Mouse (Mus musculus): ENCODE measurements at regions not wholly inside any gene's neighbourhood (a gene's known extent, or its start where the extent isn't known, plus 50 kb on each side); places are given as distances from the start of the nearest gene placed in this dataset.

DNA sequence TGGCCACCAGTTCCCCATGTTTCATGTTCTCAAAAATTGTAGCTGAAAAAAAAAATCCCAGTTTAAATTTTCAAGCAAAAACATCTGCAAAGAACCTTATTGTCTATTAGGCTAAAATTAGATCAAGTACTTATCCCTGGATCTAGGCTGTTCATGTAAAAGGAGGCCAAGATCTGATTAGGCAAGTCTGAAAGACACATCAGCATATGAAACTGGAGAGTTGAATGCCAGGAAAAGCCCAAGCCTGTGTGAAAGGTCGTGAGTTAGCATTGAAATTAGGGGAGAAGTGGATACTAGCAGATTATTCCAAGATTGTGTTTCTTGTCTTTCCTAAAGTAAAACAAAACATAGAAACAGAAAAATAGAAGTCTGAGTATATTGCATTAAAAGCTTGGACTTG, 791.7 kb upstream of the Zeb2 start:
- Histone ChIP-seq H3K4me3 (ENCODE audit: low read depth, low read length) (no peak overlapping the region), H3K9ac (ENCODE audit: low read length) (no peak overlapping the region), H3K27me3 (ENCODE audit: control insufficient read depth, insufficient read depth, low read length) (no peaks in the 10 kb centered on the region), H3K4me1 (ENCODE audit: control insufficient read depth, insufficient read depth, low read length) (no peaks in the 10 kb centered on the region), H3K36me3 (ENCODE audit: control insufficient read depth, insufficient read depth, low read length) (no peaks in the 10 kb centered on the region), H3K4me2 (no peak overlapping the region), H3K9me3 (ENCODE audit: control insufficient read depth, low read length) (no peaks in the 10 kb centered on the region), H3K27ac (ENCODE audit: low read depth, low read length) (no peak overlapping the region)
- DNase-seq (ENCODE audit: low spot score, missing footprints) (no peak), ATAC-seq (ENCODE audit: low FRiP score) (no peak)
- WGBS = 39% methylated on average over 1 of the region's 1 CpGs

GRCm38 (mm10) chr2:45904623-45905235, 787.5 kb upstream of the Zeb2 start:
- Histone ChIP-seq H3K27ac (ENCODE audit: low read depth, low read length) (no peak overlapping the region), H3K4me1 (ENCODE audit: control insufficient read depth, insufficient read depth, low read length) (no peaks in the 10 kb centered on the region), H3K9ac (ENCODE audit: low read length) (no peak overlapping the region), H3K36me3 (ENCODE audit: control insufficient read depth, insufficient read depth, low read length) (no peaks in the 10 kb centered on the region), H3K9me3 (ENCODE audit: control insufficient read depth, low read length) (no peaks in the 10 kb centered on the region), H3K4me2 (no peak overlapping the region), H3K4me3 (ENCODE audit: low read depth, low read length) (no peak overlapping the region), H3K27me3 (ENCODE audit: control insufficient read depth, insufficient read depth, low read length) (no peaks in the 10 kb centered on the region)
- WGBS = 87% methylated on average over 2 of the region's 2 CpGs
- ATAC-seq (ENCODE audit: low FRiP score) (no peak), DNase-seq (ENCODE audit: low spot score, missing footprints) (no peak)

- H3K4me1 ChIP-seq (ENCODE audit: control insufficient read depth, insufficient read depth, low read length) = no peaks in the 10 kb centered on the region
- DNase-seq (ENCODE audit: low spot score, missing footprints) (no peak), ATAC-seq (ENCODE audit: low FRiP score) (no peak)
- no peak overlapping the region for H3K27ac ChIP-seq (ENCODE audit: low read depth, low read length)
- 94% methylated on average over 4 of the region's 4 CpGs for WGBS
- H3K4me2 ChIP-seq = no peak overlapping the region
- no peak overlapping the region for H3K4me3 ChIP-seq (ENCODE audit: low read depth, low read length)
- no peaks in the 10 kb centered on the region for H3K9me3 ChIP-seq (ENCODE audit: control insufficient read depth, low read length)
- H3K27me3 ChIP-seq (ENCODE audit: control insufficient read depth, insufficient read depth, low read length) = no peaks in the 10 kb centered on the region
- no peaks in the 10 kb centered on the region for H3K36me3 ChIP-seq (ENCODE audit: control insufficient read depth, insufficient read depth, low read length)
- H3K9ac ChIP-seq (ENCODE audit: low read length) = no peak overlapping the region
These were observed 786.9 kb upstream of the Zeb2 start for GRCm38 (mm10) chr2:45904090-45904489.

DNA sequence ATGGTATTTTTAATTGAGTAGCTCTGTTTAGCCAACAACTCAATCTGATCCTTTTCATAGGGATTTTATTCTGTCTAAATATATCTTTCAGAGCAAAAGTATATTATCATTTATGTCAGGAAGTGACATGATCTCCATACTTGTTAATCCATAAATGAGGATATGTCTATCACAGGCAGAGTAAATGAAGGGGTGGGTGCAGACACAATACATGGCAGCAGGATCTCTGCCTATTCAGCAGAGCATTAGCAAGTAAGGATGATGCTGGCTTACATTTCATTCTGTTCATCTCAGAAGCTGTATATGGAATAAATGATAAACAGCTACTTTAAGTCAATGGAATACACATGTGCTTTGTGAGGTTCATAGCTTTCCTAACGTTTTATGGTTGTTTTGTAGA, 786.2 kb upstream of the Zeb2 start:
- Histone ChIP-seq H3K4me2 (no peak overlapping the region), H3K9me3 (ENCODE audit: control insufficient read depth, low read length) (no peaks in the 10 kb centered on the region), H3K36me3 (ENCODE audit: control insufficient read depth, insufficient read depth, low read length) (no peaks in the 10 kb centered on the region), H3K27ac (ENCODE audit: low read depth, low read length) (no peak overlapping the region), H3K4me3 (ENCODE audit: low read depth, low read length) (no peak overlapping the region), H3K4me1 (ENCODE audit: control insufficient read depth, insufficient read depth, low read length) (no peaks in the 10 kb centered on the region), H3K27me3 (ENCODE audit: control insufficient read depth, insufficient read depth, low read length) (no peaks in the 10 kb centered on the region), H3K9ac (ENCODE audit: low read length) (no peak overlapping the region)
- ATAC-seq (ENCODE audit: low FRiP score) = no peak
- WGBS = 85% methylated on average over 1 of the region's 1 CpGs
- no peak for DNase-seq (ENCODE audit: low spot score, missing footprints)

DNA sequence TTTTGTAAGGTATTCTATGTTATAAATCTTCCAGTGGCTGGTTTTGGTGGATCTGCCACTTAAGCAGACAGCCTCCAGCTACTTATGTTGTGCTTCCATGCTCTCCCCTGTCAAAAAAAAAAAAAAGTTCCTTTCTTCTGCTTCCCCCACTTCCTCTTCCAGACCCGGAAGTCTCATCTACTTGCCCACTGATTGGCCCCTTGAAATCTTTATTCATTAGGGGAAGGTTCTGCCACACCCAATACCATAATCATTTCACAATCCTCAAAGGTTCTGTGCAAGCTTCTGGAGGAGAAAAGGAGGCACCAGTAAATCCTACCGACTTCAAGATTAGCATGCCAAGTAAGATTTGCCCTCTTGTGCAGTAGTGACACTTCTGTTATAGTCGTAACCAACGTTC, 784.7 kb upstream of the Zeb2 start:
- Histone ChIP-seq H3K4me1 (ENCODE audit: control insufficient read depth, insufficient read depth, low read length) (no peaks in the 10 kb centered on the region), H3K36me3 (ENCODE audit: control insufficient read depth, insufficient read depth, low read length) (no peaks in the 10 kb centered on the region), H3K27me3 (ENCODE audit: control insufficient read depth, insufficient read depth, low read length) (no peaks in the 10 kb centered on the region), H3K9ac (ENCODE audit: low read length) (no peak overlapping the region), H3K4me2 (no peak overlapping the region), H3K27ac (ENCODE audit: low read depth, low read length) (no peak overlapping the region), H3K9me3 (ENCODE audit: control insufficient read depth, low read length) (no peaks in the 10 kb centered on the region), H3K4me3 (ENCODE audit: low read depth, low read length) (no peak overlapping the region)
- WGBS = 87% methylated on average over 4 of the region's 4 CpGs
- DNase-seq (ENCODE audit: low spot score, missing footprints) (no peak), ATAC-seq (ENCODE audit: low FRiP score) (no peak)

GRCm38 (mm10) chr2:45884680-45885079, 767.5 kb upstream of the Zeb2 start:
- H3K4me3 ChIP-seq (ENCODE audit: low read depth, low read length) = no peak overlapping the region
- no peak overlapping the region for H3K9ac ChIP-seq (ENCODE audit: low read length)
- 86% methylated on average over 3 of the region's 3 CpGs for whole genome bisulfite sequencing
- ATAC-seq (ENCODE audit: low FRiP score) (no peak), DNase-seq (ENCODE audit: low spot score, missing footprints) (no peak)
- H3K27me3 ChIP-seq (ENCODE audit: control insufficient read depth, insufficient read depth, low read length) = no peaks in the 10 kb centered on the region
- H3K36me3 ChIP-seq (ENCODE audit: control insufficient read depth, insufficient read depth, low read length) = no peaks in the 10 kb centered on the region
- no peak overlapping the region for H3K27ac ChIP-seq (ENCODE audit: low read depth, low read length)
- H3K4me1 ChIP-seq (ENCODE audit: control insufficient read depth, insufficient read depth, low read length) = no peaks in the 10 kb centered on the region
- H3K9me3 ChIP-seq (ENCODE audit: control insufficient read depth, low read length) = no peaks in the 10 kb centered on the region
- H3K4me2 ChIP-seq = no peak overlapping the region

- Histone ChIP-seq H3K4me1 (ENCODE audit: control insufficient read depth, insufficient read depth, low read length) (no peaks in the 10 kb centered on the region), H3K4me2 (no peak overlapping the region), H3K4me3 (ENCODE audit: low read depth, low read length) (no peak overlapping the region), H3K27me3 (ENCODE audit: control insufficient read depth, insufficient read depth, low read length) (no peaks in the 10 kb centered on the region), H3K9ac (ENCODE audit: low read length) (no peak overlapping the region), H3K27ac (ENCODE audit: low read depth, low read length) (no peak overlapping the region), H3K36me3 (ENCODE audit: control insufficient read depth, insufficient read depth, low read length) (no peaks in the 10 kb centered on the region), H3K9me3 (ENCODE audit: control insufficient read depth, low read length) (no peaks in the 10 kb centered on the region)
- no peak for ATAC-seq (ENCODE audit: low FRiP score)
- no peak for DNase-seq (ENCODE audit: low spot score, missing footprints)
These were observed 761.5 kb upstream of the Zeb2 start for GRCm38 (mm10) chr2:45878656-45879055.

- WGBS = 89% methylated on average over 4 of the region's 4 CpGs
- no peak for ATAC-seq (ENCODE audit: low FRiP score)
- Histone ChIP-seq H3K9me3 (ENCODE audit: control insufficient read depth, low read length) (no peaks in the 10 kb centered on the region), H3K27ac (ENCODE audit: low read depth, low read length) (no peak overlapping the region), H3K4me2 (no peak overlapping the region), H3K4me3 (ENCODE audit: low read depth, low read length) (no peak overlapping the region), H3K27me3 (ENCODE audit: control insufficient read depth, insufficient read depth, low read length) (no peaks in the 10 kb centered on the region), H3K4me1 (ENCODE audit: control insufficient read depth, insufficient read depth, low read length) (no peaks in the 10 kb centered on the region), H3K36me3 (ENCODE audit: control insufficient read depth, insufficient read depth, low read length) (no peaks in the 10 kb centered on the region), H3K9ac (ENCODE audit: low read length) (no peak overlapping the region)
- no peak for DNase-seq (ENCODE audit: low spot score, missing footprints)
These were observed 742.7 kb upstream of the Zeb2 start for GRCm38 (mm10) chr2:45859901-45860331.

- H3K4me1 ChIP-seq (ENCODE audit: control insufficient read depth, insufficient read depth, low read length) = no peaks in the 10 kb centered on the region
- ATAC-seq (ENCODE audit: low FRiP score) (no peak), DNase-seq (ENCODE audit: low spot score, missing footprints) (no peak)
- H3K4me3 ChIP-seq (ENCODE audit: low read depth, low read length) = no peak overlapping the region
- no peaks in the 10 kb centered on the region for H3K9me3 ChIP-seq (ENCODE audit: control insufficient read depth, low read length)
- H3K9ac ChIP-seq (ENCODE audit: low read length) = no peak overlapping the region
- WGBS = 92% methylated on average over 6 of the region's 6 CpGs
- no peaks in the 10 kb centered on the region for H3K27me3 ChIP-seq (ENCODE audit: control insufficient read depth, insufficient read depth, low read length)
- H3K4me2 ChIP-seq = no peak overlapping the region
- H3K36me3 ChIP-seq (ENCODE audit: control insufficient read depth, insufficient read depth, low read length) = no peaks in the 10 kb centered on the region
- H3K27ac ChIP-seq (ENCODE audit: low read depth, low read length) = no peak overlapping the region
These were observed 742.2 kb upstream of the Zeb2 start for GRCm38 (mm10) chr2:45859445-45859844.
